Mouse (Mus musculus) heart, adult 8-10 months (tissue): ENCODE data around the gene Hnrnpa2b1. TPM values are rescaled to one million over a fixed set of nuclear protein-coding genes. Genes with fewer than 3 reads are reported as not detected.

Source experiments
- total RNA-seq, 4 experiments: library from RNA; stranded (reverse); gene quantifications; 2 replicates each; pipeline ENCODE4 v1.2.4; 2022

The Hnrnpa2b1 gene
- total RNA-seq, 4 experiments from 2014 or later = 367 to 444 (median 409) TPM

Other genes starting within 250 kb of the Hnrnpa2b1 start
- under 1 TPM in 2 of 4 experiments, not detected in 2; 0.28 to 0.35 TPM for gene Nfe2l3, start 37.2 kb downstream of the Hnrnpa2b1 start, total RNA-seq
- gene Cbx3, start 466 bp upstream of the Hnrnpa2b1 start, total RNA-seq = 10 to 100 TPM; 54.1 to 62.0 (median 59.1) TPM
- gene Snx10, start 54.0 kb upstream of the Hnrnpa2b1 start, total RNA-seq = 10 to 100 TPM; 11.5 to 17.2 (median 14.1) TPM